31 mouse cellular contexts compared by ENCODE assay signal in genomic region chr4:83122003-83122667, GRCm38 (mm10).
DNase-seq lines count a peak whose midpoint lies in the region; ATAC-seq lines count a peak whose summit lies in the region.
"Had no signal": no experiment of that assay in that cellular context is flagged by ENCODE, and none has a peak within 500 bp of the region (broad histone marks: within the 10 kb centered on the region; RNA-seq: fewer than 3 reads in every experiment).

No protein-coding gene starts in this region.

- WGBS in limb, embryonic 12.5 days: 84% methylated on average over 6 of the region's 6 CpGs
- 85% methylated on average over 6 of the region's 6 CpGs for WGBS in limb, embryonic 10.5 days
- 63% methylated on average over 6 of the region's 6 CpGs for WGBS in embryonic facial prominence, embryonic 12.5 days

- H3K4me3 ChIP-seq in limb, embryonic 12.5 days (replicated peaks): no peak overlapping the region
- H3K4me3 ChIP-seq in limb, embryonic 10.5 days: no peak overlapping the region
- H3K4me3 ChIP-seq in embryonic facial prominence, embryonic 12.5 days: no peak overlapping the region
- H3K4me3 ChIP-seq: erythroblast, embryonic 14.5 days; forebrain, embryonic 12.5 days; heart, embryonic 10.5 days; heart, embryonic 15.5 days; hindbrain, embryonic 12.5 days; left cerebral cortex, adult 2 months; megakaryocyte, embryonic 14.5 days; midbrain, embryonic 12.5 days; myocyte; neural tube, embryonic 12.5 days had no signal

- no peaks in the 10 kb centered on the region for H3K9me3 ChIP-seq in limb, embryonic 12.5 days
- H3K9me3 ChIP-seq in limb, embryonic 10.5 days (replicated peaks): no peaks in the 10 kb centered on the region
- no peaks in the 10 kb centered on the region for H3K9me3 ChIP-seq in embryonic facial prominence, embryonic 12.5 days
- H3K9me3 ChIP-seq: forebrain, embryonic 12.5 days; heart, embryonic 10.5 days; heart, embryonic 15.5 days; hindbrain, embryonic 12.5 days; midbrain, embryonic 12.5 days; neural tube, embryonic 12.5 days had no signal

- no peak for DNase-seq in limb, embryonic 10.5 days (ENCODE audit: low spot score)
- peak; percentile 30 for DNase-seq in fibroblast of lung, adult 2 months (ENCODE audit: low read depth)
- DNase-seq in thymus, postnatal 36 days: no peak
- DNase-seq in adrenal gland, postnatal 36 days: no peak
- DNase-seq in layer of hippocampus, postnatal 25 days (ENCODE audit: extremely low spot score in 1 of 2, low spot score in 1 of 2): no peak
- DNase-seq: adrenal gland, postnatal 14 days; cerebellum, adult 11-12 months; cerebellum, adult 9-11 months; kidney, adult 9 months; kidney, postnatal 10 days; liver; lung, adult 2 months; lung, postnatal 14 days; right cerebral cortex, adult 18-20 months; spleen, adult 18-20 months had no signal

- no peaks in the 10 kb centered on the region for H3K27me3 ChIP-seq in limb, embryonic 12.5 days
- no peaks in the 10 kb centered on the region for H3K27me3 ChIP-seq in limb, embryonic 10.5 days (ENCODE audit: low read depth, poor library complexity, severe bottlenecking)
- H3K27me3 ChIP-seq in embryonic facial prominence, embryonic 12.5 days: no peaks in the 10 kb centered on the region
- H3K27me3 ChIP-seq: forebrain, embryonic 12.5 days; heart, embryonic 15.5 days; hindbrain, embryonic 12.5 days; megakaryocyte, embryonic 14.5 days; midbrain, embryonic 12.5 days; neural tube, embryonic 12.5 days; Patski had no signal

- no peaks in the 10 kb centered on the region for H3K36me3 ChIP-seq in limb, embryonic 12.5 days
- H3K36me3 ChIP-seq in limb, embryonic 10.5 days: no peaks in the 10 kb centered on the region
- H3K36me3 ChIP-seq in embryonic facial prominence, embryonic 12.5 days: no peaks in the 10 kb centered on the region
- H3K36me3 ChIP-seq: forebrain, embryonic 12.5 days; heart, embryonic 10.5 days; heart, embryonic 15.5 days; hindbrain, embryonic 12.5 days; midbrain, embryonic 12.5 days; neural tube, embryonic 12.5 days had no signal

- no peak for ATAC-seq in limb, embryonic 12.5 days (ENCODE audit: insufficient number of reproducible peaks, insufficient read depth, low FRiP score, low TSS enrichment, low read depth)
- ATAC-seq in embryonic facial prominence, embryonic 12.5 days (ENCODE audit: insufficient number of reproducible peaks, insufficient read depth, low FRiP score, low TSS enrichment): 0 out of 2 replicates have a peak, but pooled peaks have one; percentile 10
- ATAC-seq in megakaryocyte progenitor cell, adult 5-6 weeks (replicated peaks; ENCODE audit: poor library complexity): peak; percentile 97
- ATAC-seq: intestine, embryonic 16.5 days; Patski had no signal

- peak overlapping the region; percentile 56; the same call in 1 of the 2 replicates for H3K27ac ChIP-seq in limb, embryonic 12.5 days
- H3K27ac ChIP-seq in limb, embryonic 10.5 days: no peak overlapping the region
- H3K27ac ChIP-seq in embryonic facial prominence, embryonic 12.5 days: peak overlapping the region; percentile 70
- H3K27ac ChIP-seq: forebrain, embryonic 12.5 days; heart, embryonic 10.5 days; heart, embryonic 15.5 days; hindbrain, embryonic 12.5 days; left cerebral cortex, adult 2 months; liver, embryonic 14.5 days; midbrain, embryonic 12.5 days; neural tube, embryonic 12.5 days had no signal

- no peak overlapping the region for H3K4me2 ChIP-seq in limb, embryonic 12.5 days
- no peak overlapping the region for H3K4me2 ChIP-seq in embryonic facial prominence, embryonic 12.5 days (replicated peaks)
- H3K4me2 ChIP-seq: forebrain, embryonic 12.5 days; heart, embryonic 15.5 days; hindbrain, embryonic 12.5 days; midbrain, embryonic 12.5 days; neural tube, embryonic 12.5 days had no signal

- 0 out of 2 replicates have a peak, but pooled peaks cover 3% of the 10 kb centered on the region for H3K4me1 ChIP-seq in limb, embryonic 12.5 days (replicated peaks)
- no peaks in the 10 kb centered on the region for H3K4me1 ChIP-seq in limb, embryonic 10.5 days
- H3K4me1 ChIP-seq in embryonic facial prominence, embryonic 12.5 days: peaks cover 6% of the 10 kb centered on the region
- H3K4me1 ChIP-seq: forebrain, embryonic 12.5 days; heart, embryonic 15.5 days; hindbrain, embryonic 12.5 days; megakaryocyte, embryonic 14.5 days; midbrain, embryonic 12.5 days; neural tube, embryonic 12.5 days had no signal

- H3K9ac ChIP-seq in limb, embryonic 12.5 days (replicated peaks): no peak overlapping the region
- no peak overlapping the region for H3K9ac ChIP-seq in embryonic facial prominence, embryonic 12.5 days
- H3K9ac ChIP-seq: forebrain, embryonic 12.5 days; heart, embryonic 15.5 days; hindbrain, embryonic 12.5 days; liver, embryonic 14.5 days; midbrain, embryonic 12.5 days; neural tube, embryonic 12.5 days had no signal
